Mouse (Mus musculus): ENCODE results near the gene Kcnn4.

The Kcnn4 gene

DNA sequence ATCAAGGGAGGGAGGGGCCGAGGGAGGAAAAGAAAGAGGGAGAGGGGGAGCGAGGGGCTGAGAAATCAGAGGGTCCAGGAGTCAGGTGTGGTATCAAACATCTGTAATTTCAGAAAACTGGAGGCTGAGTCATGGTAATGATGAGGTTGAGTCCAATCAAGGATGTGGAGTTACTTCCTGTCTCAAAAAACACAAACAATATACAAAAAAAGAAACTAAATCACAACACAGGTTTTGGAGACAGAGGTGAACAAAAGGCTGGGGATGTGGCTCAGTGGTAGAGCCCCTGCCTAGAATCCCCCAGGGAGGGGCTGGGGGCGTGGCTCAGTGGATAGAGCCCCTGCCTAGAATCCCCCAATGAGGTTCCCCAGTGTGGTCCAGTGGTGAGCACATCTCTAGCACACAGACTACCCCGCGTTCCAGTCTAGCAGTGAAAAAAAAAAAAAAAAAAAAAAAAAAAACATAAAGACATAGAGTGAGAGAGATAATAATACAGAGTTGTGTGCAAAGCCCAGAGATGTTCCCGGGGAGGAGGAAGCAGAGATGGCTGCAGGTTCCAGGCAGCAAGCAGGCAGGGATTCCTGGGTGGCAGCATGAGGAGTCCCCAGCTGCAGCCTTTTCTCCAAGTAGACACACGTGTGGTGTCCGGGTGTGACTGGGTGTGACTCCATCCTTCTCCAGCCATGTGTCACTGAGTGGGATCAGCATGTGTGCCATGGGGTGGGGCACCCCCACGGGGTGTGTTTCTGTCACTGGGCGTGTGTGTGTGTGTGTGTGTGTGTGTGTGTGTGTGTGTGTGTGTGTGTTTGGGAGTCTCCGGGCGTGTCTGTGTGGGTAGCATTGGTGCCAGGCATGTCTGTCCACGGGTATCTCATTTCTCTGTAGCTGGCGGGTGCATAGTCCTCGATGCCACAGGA lies 3.1 kb upstream of the Kcnn4 start:
- DNase-seq (ENCODE audit: low spot score in 2 of 2), result no peak

DNA sequence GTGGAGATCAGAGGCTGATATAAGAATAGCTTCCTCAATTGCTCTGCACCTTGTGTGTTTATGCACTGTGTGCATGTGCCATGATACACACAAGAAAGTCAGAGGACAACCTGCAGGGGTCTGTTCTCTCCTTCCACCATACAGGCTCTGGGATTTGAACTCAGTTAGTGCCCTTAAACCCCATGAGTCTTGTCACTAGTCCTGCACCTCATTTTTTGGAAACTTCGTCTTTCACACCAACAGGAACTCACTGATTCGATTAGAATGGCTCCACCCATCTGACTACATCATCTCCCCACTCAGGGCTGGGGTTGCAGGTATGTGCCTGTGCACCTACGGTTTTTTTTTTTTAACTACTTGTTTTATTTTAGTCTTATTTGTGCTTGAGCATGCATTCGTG lies 1.8 kb upstream of the Kcnn4 start:
- no peak for DNase-seq (ENCODE audit: low spot score in 2 of 2)

DNA sequence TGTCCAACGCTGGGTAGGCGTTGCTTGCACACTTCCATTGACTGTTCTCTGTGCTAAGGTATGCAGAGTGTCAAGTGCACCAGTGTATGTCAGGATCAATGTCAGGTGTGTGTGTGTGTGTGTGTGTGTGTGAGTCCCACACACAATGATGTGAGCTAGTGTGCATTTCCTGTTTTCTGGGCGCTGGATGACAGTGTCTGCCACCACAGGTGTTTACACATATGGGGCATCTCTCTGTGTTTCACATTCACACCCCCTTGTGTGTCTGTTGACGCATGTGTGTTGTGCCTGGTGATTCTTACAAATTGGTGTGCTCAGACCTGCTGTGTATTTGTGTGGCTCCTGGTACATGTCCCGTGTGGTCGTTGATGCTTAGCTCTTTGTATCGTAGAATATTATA lies 1.1 kb upstream of the Kcnn4 start:
- no peak for DNase-seq (ENCODE audit: low spot score in 2 of 2)

DNA sequence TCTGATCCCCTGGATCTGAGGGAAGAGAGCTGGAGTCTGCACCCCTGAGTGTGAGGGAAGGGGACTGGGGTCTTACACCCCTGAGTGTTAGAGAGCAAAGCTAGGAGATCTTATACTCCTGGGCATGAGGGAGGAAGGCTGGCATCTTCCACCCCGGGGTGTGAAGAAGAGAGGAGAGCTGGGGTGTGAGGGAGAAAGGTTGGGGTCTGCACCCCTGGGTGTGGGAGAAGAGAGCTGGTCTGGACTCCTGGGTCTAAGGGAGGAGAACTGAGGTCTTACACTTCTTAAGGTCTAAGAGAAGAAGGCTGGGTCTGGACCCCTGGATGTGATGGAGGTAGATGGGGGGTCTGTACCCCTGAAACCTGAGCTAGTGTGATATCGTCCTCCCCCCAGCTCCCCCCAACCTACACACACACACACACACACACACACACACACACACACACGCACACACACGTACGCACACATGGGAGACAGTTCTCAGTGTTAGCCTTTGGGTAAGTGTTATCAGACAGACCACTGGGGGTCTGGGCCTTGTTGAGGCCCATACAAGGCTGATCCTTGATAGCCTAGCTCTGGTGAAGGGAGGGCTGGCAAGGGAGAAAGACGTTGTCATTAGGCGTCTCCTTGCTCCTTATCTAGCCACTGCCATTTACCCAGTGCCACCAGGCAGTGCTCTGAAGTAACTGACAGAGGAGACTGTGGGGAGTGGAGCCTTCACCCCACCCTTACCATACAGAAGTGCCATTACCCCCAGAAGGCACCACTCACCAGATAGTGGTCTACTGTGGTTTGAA lies 1.1 kb downstream of the Kcnn4 start:
- DNase-seq (ENCODE audit: low spot score in 2 of 2), result no peak

DNA sequence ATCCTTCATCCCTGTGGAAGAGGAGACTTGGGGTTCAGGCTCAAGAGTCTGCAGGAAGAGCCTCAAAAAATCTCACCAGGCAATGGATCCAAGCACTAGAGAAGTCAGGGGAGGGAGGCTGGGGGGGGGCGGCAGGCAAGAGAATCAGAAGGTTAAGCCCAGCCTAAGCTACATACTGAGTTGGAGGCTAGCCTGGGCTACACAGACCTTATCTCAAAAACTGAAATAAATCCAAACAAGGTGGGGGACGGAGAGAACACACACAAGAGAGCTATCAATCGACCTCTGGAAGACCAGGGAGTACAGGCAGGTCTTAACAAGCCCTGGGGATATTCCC lies 1.7 kb downstream of the Kcnn4 start:
- no peak for DNase-seq (ENCODE audit: low spot score in 2 of 2)

DNA sequence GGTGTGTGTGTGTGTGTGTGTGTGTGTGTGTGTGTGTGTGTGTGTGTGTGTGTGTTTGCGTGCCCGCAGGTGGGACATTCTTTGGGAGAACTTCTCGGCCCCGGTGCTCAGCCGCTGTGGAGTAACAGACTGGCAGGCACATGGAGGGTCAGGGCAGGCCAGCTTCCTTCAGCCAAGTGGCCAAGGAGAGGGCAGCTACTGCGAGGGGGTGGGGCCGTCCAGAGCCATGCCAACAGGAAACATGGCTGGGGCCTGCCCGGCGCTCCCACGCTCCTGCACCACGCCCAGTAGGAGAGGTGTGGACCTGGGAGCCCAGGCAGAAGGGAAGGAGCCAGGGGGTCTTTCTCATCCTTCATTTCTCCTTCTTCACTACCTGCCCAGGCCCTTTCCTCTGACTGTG lies 2.2 kb downstream of the Kcnn4 start:
- peak in 1 of 2 experiments; percentile 67 for DNase-seq (ENCODE audit: low spot score in 2 of 2)

DNA sequence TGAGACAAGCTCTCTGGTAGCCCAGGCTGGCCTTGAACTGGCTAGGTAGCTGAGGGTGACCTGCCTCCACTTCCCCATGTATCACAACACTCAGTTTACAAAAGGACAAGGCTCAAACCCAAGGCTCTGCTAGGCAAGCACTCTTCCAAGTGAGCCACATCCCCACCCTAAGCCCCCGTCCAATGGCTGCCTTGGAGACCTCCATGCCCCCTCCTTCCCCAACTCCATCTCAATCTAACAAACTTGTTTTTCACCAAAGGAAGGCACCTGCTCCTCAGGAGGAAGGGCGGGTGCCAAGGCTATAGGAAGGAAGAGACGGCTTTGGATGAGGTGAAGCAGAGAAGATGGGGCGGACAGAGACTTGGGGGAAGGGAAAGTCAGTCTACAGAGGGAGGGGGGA lies 2.7 kb downstream of the Kcnn4 start:
- no peak for DNase-seq (ENCODE audit: low spot score in 2 of 2)

DNA sequence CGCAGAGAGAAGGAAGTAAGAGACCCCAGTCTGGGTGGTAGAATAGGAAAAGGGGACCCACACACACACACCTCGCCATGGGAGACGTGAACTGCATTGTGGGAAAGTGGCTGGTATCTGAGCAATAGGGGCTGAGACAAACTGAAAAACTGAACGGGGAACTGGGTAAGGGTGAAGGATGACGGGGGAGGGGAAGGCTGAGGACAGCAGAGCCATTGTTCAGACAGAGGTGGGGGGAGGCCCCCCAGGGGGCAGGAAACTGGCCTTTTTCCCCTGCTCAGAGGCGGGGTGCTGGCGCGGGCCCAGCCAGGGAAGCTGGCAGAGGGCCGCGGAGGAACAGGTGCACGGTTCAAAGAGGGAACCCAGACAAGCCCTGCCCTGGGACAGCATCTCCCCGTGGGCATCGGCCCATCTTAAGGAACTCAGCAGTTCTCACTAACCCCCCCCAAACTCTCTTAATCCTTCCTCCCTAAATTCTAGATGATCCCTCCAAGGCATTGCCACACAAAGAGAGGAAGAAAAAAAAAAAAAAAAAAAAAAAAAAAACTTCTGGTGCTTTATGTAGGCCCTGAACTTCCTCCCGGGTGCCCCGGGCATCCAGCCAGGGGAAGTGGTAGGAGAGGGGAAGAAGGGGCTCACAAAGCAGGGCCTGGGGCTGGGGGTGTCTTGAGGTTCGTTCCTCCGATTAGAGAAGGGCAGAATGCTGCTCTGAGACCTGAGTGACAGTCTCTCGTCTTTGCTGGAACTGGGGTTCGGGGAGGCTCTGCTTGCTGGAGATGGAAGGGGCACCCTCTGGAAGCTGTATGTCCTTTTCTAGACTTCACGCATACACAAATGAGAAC lies 3.7 kb downstream of the Kcnn4 start:
- DNase-seq (ENCODE audit: low spot score in 2 of 2), result no peak

DNA sequence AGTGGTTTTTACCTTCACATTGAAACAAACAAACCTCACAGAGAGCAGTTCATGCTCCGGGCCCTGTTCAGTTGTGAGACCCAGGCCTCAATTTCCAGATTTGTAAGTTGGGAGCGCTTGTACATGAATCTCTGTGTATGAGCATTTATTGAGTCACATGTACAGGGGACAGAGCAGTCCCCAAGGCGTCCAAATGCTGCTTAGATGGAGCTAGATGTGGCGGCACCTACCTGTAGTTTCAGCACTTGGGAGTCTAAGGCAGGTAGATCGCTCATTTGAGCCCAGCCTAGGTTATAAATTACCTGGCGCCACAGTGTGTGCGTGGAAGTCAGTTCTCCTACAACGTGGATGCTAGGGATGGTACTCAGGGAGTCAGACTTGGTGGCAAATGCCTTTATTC lies 6.4 kb downstream of the Kcnn4 start:
- DNase-seq (ENCODE audit: low spot score in 2 of 2), result no peak

DNA sequence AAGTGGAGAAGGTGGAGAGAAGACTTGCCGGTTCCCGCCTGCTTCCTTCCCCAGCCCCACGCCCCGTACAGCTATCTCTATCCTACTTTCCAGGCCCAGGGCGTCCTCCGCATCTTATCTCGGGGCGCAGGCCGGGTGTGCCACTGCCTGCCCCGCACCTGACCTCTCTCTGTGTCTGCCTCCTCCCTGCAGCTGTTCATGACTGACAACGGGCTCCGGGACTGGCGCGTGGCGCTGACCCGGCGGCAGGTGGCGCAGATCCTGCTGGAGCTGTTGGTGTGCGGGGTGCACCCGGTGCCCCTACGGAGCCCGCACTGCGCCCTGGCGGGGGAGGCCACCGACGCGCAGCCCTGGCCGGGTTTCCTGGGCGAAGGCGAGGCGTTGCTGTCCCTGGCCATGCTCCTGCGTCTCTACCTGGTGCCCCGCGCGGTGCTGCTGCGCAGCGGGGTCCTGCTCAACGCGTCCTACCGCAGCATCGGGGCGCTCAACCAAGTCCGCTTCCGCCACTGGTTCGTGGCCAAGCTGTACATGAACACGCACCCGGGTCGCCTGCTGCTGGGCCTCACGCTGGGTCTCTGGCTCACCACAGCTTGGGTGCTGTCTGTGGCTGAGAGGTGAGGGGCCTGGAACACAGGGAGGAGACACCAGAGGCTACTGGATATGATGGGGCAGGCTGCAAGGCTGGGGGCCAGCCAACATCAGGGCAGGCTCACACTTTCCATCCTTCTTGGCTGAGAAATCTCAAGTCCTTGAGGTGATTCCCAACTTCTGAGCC lies 7.2 kb downstream of the Kcnn4 start:
- DNase-seq (ENCODE audit: low spot score in 2 of 2), result peak in 1 of 2 experiments; percentile 71

DNA sequence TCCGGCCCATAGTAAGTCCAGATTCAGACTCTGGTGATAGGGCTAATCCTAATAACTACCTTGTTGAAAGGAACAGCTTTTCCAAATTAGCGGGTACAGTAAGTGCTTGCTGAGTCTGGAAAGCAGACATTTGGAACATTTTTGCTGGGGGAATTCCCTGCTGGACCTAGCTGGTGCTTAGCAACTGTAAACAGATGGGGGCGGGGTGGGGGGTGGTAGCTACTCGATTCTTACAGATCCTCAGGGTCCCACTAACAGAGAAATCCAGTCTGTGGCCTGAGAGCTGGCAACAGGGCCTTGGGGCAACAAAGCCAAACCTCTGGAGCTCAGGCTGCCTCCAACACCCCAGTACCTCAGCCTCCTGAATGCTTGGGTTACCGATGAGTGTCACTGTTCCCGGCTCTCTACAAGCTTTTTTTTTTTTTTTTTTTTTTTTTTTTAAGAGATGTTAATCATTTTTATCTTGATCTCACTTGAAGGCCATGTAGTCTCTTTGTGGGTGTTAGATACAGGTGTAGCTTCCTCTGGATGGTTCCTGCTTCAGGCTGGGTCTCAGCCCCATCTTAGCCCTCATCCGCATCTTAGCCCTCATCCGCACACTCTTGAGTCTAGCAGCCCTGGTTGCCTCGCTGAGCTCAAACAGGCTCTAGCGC lies 8.1 kb downstream of the Kcnn4 start:
- DNase-seq (ENCODE audit: low spot score in 2 of 2), result no peak

DNA sequence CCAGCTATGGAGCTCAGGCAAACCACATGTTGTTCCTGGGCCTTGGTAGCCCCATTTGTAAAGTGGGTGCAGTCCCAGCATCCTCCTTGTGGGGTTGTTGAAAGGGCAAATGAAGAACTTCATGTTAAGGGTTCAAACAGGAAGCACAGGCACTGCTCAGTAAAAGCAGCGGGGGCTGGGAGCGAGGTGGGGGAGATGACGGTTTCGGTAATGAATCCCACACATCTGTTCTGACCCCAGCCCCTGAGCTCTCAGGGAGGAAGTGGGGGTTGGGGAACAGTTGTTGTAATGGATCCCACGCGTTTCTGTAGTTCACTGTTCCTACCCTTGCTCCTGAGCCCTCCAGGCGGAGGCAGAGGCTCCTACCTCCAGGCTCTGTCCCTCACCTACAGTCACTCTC lies 9.9 kb downstream of the Kcnn4 start:
- DNase-seq (ENCODE audit: low spot score in 2 of 2), result no peak

DNA sequence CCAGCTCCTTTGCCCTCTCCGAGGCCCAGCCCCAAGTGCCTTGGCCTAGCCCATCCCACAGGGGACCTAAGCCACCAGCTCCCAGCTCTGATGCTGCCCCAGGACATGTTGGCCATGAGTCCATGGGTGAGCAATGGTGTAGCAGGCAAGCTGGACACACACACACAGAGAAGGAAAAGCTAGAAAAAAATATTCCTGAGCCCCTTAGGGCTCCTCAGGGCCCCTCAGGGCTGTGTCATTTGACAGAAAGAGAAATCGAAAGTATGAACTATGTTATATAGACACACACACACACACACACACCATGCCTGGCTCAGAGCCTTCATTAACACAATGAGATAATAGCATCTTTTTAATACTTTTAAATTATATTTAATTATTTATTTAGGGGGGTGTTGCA lies 10.3 kb downstream of the Kcnn4 start:
- DNase-seq (ENCODE audit: low spot score in 2 of 2), result no peak

DNA sequence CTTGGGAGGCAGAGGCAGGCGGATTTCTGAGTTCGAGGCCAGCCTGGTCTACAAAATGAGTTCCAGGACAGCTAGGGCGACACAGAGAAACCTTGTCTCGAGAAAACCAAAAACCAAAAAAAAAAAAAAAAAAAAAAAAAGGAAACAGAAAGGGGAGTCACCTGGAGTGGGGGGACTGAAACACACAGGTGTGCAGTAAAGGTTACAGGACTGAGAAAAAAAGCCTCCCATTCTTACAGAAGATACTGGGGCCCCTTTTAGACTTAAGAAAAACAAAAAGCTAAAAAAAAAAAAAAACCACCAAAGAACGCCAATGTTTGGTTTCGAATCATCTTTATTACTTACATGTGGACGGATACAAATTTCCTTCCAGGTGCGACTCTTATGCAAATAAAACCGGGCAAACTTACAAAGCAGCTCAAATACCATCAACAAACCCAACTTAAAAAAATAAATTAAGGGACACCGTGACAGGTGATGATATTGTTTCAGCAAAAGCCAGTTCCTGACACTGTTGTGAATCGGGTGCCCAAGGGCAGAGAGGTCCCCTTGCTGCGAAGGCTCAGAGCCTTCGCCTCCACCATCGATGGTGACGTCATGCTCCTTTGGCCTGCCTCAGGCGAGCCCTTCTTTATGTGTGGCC lies 12.8 kb downstream of the Kcnn4 start:
- DNase-seq (ENCODE audit: low spot score in 2 of 2), result no peak

DNA sequence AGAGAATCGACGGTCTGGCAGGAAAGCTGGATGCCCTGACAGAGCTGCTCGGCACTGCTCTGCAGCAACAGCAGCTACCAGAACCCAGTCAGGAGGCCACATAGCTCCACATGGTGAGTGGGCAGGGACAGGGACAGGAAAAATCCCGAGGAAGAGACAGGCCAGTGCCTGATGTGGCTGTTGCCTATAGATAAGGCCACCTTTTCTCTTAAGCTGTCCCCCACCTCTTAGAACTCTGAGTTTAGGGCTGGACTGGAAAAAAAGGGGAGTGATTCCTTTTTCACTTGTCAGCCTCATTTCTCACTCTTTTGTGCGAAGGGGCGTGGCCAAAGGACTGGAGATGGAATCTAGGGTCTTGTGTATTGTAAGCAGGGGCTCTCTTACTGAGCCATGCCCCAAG lies 14.0 kb downstream of the Kcnn4 start:
- no peak for DNase-seq (ENCODE audit: low spot score in 2 of 2)

DNA sequence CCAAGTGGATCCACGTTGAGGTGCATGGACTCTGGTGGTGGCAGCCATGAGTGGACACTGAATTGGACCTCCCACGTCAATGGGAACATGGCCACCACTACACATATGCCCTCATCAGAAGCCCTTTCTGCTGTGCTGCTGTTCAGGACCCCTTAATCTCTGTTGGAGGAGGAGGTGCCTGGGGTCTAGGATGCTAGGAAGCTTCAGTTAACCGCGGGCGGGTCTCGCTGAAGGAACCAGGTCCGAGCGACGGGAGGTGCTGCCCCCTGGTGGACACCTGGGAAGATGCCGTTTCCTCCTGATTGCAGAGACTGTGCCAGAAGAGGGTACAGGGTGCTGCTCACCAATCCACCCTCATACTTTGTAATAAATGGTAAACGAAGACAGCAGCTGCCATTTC lies 14.8 kb downstream of the Kcnn4 start:
- DNase-seq (ENCODE audit: low spot score in 2 of 2), result peak in 1 of 2 experiments; percentile 68

DNA sequence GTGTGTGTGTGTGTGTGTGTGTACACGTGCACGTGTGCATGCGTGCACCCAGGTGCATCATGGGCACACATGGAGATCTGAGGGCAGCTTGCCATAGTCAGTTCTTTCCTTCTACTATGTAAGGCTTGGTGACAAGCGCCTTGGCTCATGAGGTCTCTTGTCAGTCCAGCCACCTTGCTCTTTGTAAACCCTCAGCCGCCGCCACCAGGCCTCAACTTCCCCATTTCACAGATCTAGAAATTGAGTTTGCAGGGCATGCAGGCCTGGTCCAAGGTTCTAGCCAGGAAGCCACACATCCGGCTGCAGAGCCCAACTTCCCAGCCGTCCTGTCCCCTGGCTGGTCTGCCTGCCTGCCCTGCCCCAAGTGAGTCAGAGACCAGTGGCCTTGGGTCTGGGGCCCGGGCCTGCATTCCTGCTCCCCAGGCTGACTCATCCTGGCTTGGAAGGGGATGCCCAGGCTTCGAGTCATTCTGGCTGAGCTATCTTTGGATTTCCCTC lies 17.0 kb downstream of the Kcnn4 start:
- peak; percentile 62 to 73 for DNase-seq (ENCODE audit: low spot score in 2 of 2)

DNA sequence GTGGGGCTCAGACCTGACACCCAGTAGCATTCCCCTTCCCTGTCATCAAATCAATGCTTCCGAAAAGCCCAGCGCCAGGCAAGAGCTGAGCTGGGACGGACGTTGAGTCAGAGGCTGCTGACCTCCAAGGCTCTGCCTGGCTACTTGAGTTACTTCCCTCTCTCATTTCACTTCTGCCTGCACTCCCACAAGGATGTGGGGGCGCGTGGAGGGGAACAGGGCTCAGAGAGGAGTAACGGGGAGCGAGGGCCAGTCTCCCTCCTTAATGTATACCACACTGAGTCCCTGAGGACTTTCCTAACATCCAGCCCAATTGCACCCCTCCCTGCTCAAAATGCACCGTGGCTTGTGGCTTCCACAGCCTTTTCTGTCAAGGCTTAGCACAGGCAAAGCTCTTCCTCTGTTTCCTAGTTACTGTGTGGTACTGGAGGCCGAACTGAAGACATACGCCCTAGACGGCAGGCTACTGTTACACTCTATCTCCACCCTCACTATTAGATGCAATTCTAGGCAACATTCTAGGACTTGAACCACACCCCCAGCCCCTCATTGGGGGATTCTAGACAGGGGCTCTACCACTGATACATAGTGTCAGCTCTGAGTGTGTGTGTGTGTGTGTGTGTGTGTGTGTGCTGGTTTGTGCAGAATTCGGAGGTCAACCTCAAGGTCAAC lies 19.6 kb downstream of the Kcnn4 start:
- no peak for DNase-seq (ENCODE audit: low spot score in 2 of 2)

DNA sequence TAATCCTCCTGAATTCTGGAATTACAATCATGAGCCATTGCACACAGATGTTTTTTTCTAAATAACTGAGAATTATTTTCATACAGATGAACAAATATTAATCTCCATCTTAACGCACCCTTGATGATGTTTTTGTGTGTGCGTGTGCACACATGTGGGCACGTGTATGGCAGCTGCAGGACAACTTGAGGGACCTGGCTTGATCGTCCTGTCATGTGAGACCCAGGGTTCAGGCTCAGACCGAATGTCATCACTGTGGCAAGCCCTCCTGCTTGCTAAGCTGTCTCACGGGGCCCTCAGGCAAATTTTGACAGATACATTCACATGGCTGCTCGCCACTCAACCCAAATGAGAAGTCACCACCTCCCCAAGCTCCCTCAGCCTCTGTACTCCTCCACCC lies 20.4 kb downstream of the Kcnn4 start:
- DNase-seq (ENCODE audit: low spot score in 2 of 2), result no peak

DNA sequence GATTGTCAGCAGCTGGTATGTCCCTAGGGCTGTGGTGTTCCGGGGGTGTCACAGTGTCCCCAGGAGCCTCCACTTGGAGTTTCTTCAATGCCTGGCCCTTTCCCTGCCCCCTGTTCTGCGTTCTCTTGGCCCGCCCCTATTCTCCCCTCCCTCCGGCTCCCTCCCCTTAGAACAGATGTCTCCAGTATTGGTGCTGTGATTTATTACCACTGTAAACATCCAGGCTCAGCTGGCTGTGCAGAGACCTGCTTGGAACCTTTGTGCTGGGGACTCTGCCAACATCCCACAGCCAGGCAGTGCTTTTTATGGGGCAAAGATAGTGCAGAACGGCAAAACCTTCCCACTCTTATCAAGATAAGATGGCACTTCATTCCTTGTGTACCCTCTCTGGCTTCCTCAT lies 21.0 kb downstream of the Kcnn4 start:
- DNase-seq (ENCODE audit: low spot score in 2 of 2), result peak in 1 of 2 experiments; percentile 68
